Mouse (Mus musculus) embryonic facial prominence, embryonic 12.5 days (tissue): Measurements from ENCODE around the gene 1110032F04Rik. TPM values are rescaled to one million over a fixed set of nuclear protein-coding genes. Genes with fewer than 3 reads are reported as not detected.

Experiments used
- polyA plus RNA-seq: library from polyadenylated mRNA; unstranded; fragments of >200 nt; fragmentation: Nextera tagmentation; extraction: Ambion mirVana; gene quantifications from 2 replicates; pipeline ENCODE4 v1.2.1, GENCODE M21; 2016

1110032F04Rik gene
- polyA plus RNA-seq, 1 experiment from 2014 or later, result 2.0 TPM

Other genes starting within 250 kb of the 1110032F04Rik start
- gene Il12a, start 178.9 kb upstream of the 1110032F04Rik start, polyA plus RNA-seq, result 0.26 TPM in 1 of 2 replicates, not detected in the other
- gene Ift80, start 135.0 kb downstream of the 1110032F04Rik start, polyA plus RNA-seq, result 22.2 and 24.5 TPM in 2 replicates
- 168 and 174 TPM in 2 replicates for gene Smc4, start 135.2 kb downstream of the 1110032F04Rik start, polyA plus RNA-seq
- gene Trim59, start 175.2 kb downstream of the 1110032F04Rik start, polyA plus RNA-seq, result 165 and 167 TPM in 2 replicates